Mouse (Mus musculus): ENCODE measurements at regions not wholly inside any gene's neighbourhood (a gene's known extent, or its start where the extent isn't known, plus 50 kb on each side); places are given as distances from the start of the nearest gene placed in this dataset.

- in situ Hi-C loops (cut with MboI, MseI), result no loop called here
These were observed 244.0 kb upstream of the Gnaz start for GRCm38 (mm10) chr10:74722971-74723370.

- in situ Hi-C loops (cut with MboI, MseI), result no loop called here
These were observed 217.5 kb upstream of the Gnaz start for GRCm38 (mm10) chr10:74749446-74749845.

GRCm38 (mm10) chr10:74750879-74751278, 216.1 kb upstream of the Gnaz start:
- in situ Hi-C loops (cut with MboI, MseI), result no loop called here

DNA sequence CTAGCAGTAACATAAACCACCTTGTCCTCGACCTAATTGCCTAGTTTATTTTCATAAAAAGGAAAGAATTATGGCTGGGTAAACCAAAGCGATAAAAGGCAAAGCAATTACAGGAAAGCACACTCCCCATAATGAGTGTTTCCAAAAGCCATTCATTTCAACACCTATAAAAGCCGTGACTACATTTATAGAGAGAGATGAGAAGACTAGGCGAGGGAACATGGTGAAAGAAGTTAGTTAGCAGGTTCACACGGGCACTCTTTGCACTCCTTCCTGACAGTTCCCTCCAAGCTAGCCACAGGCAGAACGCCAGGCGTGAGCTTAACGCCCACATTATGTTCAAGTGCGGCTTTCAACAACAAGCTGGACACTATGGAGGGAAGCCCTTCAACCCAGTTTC, 206.2 kb upstream of the Gnaz start:
- in situ Hi-C loops (cut with MboI, MseI), result no loop called here

DNA sequence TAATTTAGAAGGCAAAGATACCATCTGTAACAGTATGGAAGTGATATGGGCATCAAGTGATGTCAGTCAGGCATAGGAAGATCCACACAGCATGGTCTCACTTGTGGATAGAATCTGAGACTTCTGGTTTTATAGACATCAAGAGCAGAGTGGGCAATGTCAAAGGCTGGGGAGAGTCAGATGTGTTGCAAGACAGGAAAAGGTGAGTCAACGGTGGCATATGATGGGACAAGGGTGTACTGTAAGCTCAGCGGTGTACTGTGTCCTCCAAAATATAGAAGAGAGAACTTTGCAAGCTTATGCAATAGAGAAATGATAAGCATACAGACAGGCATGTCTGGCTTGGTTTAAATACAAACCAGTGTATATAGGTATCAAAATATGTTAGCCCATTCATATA, 177.7 kb upstream of the Gnaz start:
- in situ Hi-C loops (cut with MboI, MseI), result no loop called here

GRCm38 (mm10) chr10:74789987-74790386, 177.0 kb upstream of the Gnaz start:
- in situ Hi-C loops (cut with MboI, MseI), result no loop called here

DNA sequence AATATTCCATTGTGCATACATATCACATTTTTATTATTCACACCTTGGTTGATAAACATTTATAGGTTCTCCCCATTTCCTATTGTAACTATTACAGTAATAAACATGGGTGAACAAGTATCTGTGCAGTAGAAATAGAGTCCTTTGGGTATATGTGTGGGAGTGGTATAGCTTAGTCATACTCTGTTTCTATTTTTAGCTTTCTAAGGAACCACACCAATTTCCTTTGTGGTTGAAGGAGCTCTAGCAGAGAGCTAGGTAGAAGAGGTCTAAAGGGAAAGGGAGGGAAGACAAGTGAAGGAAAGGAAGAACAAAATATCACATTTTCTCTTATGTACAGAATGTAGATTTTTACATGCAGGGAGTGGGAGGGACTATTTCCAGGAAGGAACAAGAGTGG, 143.6 kb upstream of the Gnaz start:
- in situ Hi-C loops (cut with MboI, MseI), result no loop called here

- in situ Hi-C loops (cut with MboI, MseI), result loop anchor here (5.0 kb wide), 1 partner anchor 377 kb away; no protein-coding TSS in a partner anchor
These were observed 132.6 kb upstream of the Gnaz start for GRCm38 (mm10) chr10:74834359-74834758.

DNA sequence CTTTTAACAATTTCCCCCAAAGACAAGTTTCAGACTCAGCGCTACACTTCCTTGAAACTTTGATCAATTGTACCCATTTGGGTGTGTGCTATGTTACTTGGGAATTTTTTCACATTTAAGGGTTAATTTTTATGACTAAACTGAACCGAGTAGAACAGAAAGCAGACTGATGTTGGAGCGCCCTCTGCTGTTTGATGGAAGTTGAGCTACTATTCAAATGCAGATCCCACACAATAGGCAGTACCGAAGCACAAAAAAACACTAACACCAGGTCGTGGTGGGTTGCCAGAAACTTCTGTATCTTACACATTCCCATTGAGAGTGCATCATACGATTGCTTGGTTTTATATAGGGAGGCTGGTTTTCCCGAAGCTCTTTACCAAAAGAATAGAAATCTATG, 118.6 kb upstream of the Gnaz start:
- in situ Hi-C loops (cut with MboI, MseI), result no loop called here

DNA sequence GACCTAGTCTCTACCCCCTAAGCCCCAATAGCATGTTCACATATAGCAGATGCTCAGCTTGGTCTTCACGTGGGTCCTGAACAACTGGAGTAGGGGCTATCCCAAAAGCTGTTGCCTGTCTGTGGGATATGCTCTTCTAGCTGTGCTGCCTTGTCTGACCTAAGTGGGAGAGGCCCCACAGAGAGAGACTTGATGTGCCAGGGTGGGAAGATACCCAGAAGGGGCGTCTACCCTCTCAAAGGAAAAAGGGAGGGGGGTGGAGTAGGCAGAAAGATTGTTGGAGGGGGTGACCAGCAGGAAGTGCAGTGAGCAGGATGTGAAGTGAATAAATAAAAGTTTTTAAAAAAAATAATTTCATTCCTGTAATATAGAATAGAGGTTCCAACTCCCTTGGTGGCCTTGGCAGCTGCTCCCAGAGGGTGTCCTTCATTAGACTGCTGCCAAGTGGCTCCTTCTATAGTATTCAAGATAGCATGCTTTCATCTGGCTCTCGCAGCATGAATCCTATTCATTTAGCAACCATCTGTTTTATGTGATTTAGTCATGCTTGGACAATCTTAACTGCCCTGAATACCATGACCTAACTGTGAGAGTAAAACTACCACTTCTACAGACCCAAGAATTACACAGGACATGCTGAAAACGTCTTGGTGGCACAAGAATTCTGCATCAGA, 111.8 kb upstream of the Gnaz start:
- in situ Hi-C loops (cut with MboI, MseI), result no loop called here

Data from regulatory T cell (primary cell).